Mouse (Mus musculus): ENCODE data around the gene Mpv17l. TPM values are rescaled to one million over a fixed set of nuclear protein-coding genes. Genes with fewer than 3 reads are reported as not detected.
"Not testable (repeated sequence)": the region's sequence is repeated elsewhere in the genome, so short reads cannot be mapped to it uniquely, and the experiment has no call there.

Mpv17l gene
- 1.9 and 2.5 TPM in 2 replicates for polyA plus RNA-seq (2016; fragmentation: Nextera tagmentation; extraction: Ambion mirVana)

DNA sequence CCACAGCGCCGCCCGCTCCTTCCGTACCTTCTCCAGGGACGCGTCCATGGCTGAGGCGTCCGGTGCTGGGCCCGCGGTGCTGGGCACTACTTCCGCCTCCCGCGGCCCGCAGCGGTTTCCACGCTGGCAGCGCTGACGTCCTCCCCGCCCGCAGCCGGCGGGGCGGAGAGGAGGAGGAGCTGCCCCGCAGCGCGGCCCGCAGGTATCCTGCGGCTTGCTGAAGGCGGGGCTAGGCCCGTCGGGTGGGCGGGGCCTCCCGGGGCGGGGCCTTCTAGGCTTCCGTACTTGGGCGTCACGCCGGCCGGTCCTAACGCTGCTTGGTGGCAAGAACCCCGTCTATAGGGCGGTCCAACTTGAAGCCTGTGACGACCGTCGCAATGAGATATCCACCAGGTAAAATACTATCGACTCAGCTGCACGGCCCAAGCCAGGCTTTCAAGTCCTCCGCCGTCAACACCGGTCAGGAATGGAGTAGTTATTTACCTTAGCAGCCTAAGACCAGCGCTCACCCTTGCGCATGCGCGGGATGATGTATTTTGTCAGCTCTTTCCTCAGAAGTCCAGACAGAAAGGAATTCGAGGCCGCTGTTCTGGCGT is at the start of gene Mpv17l, which contains the start of gene Pdxdc1:
Gene Mpv17l (plus strand): TSS at position 274 of the 596 bp plus-strand sequence.
Gene Pdxdc1 (minus strand): TSS at position 244 of the 596 bp plus-strand sequence.
- peak; percentile 98 for DNase-seq (ENCODE audit: low spot score)
- H3K36me3 ChIP-seq, result no peaks in the 10 kb centered on the region
- under 1% methylated on average over 54 of the region's 57 CpGs for WGBS
- peak within 1 kb of the TSS; percentile 92 for H3K27ac ChIP-seq
- H3K4me1 ChIP-seq, result peaks cover 9% of the 10 kb centered on the region
- peak within 1 kb of the TSS; percentile 93 for H3K4me3 ChIP-seq
- H3K27me3 ChIP-seq (ENCODE audit: insufficient read depth, poor library complexity, severe bottlenecking), result no peaks in the 10 kb centered on the region
- no peaks in the 10 kb centered on the region for H3K9me3 ChIP-seq

DNA sequence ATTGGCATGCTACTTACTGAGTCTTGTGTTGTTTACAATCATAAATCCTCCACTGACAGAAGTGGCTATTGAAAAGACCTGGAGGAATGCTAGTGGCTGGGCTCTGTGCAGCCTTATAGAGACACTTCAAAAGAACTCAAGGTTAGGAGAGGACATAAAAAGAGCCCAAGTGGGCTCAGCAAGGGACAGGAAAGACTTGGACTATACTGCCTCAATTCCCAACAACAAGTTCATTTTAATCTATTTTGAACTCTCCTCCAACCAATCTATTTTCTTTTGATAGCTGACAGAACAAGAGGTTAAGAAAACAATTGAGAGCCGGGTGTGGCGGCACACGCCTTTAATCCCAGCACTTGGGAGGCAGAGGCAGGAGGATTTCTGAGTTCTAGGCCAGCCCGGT is 49.1 kb upstream of the Mpv17l start:
- 96% methylated on average over 4 of the region's 4 CpGs for WGBS
- H3K4me1 ChIP-seq, result no peaks in the 10 kb centered on the region
- H3K27me3 ChIP-seq (ENCODE audit: insufficient read depth, poor library complexity, severe bottlenecking), result no peaks in the 10 kb centered on the region
- peaks cover 59% of the 10 kb centered on the region for H3K36me3 ChIP-seq
- no peak overlapping the region for H3K4me3 ChIP-seq
- no peaks in the 10 kb centered on the region for H3K9me3 ChIP-seq
- no peak overlapping the region for H3K27ac ChIP-seq
- DNase-seq (ENCODE audit: low spot score), result no peak

DNA sequence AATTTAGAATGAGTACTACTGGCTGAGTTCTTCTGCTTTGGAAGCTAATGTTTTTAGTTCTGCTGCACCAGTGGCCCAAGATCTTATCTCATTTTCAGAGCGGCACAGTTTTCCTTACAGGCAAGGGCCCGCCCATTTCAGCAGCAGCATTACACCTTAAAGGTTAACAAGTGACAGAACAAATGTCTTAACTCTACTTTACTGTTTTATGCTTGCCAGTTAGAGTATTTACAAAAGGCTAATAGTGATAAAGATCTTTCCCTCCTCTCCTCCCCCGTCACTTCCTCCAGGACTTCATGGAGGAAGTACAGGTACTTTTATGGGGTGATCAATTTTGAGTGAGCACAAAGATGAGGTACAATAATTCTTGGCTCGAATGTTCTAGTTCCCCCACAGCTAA is 36.9 kb upstream of the Mpv17l start:
- no peak overlapping the region for H3K27ac ChIP-seq
- no peaks in the 10 kb centered on the region for H3K9me3 ChIP-seq
- H3K4me1 ChIP-seq, result peaks cover 8% of the 10 kb centered on the region
- peaks cover 26% of the 10 kb centered on the region for H3K36me3 ChIP-seq
- WGBS, result 70% methylated on average over 4 of the region's 4 CpGs
- no peak overlapping the region for H3K4me3 ChIP-seq
- no peak for DNase-seq (ENCODE audit: low spot score)
- H3K27me3 ChIP-seq (ENCODE audit: insufficient read depth, poor library complexity, severe bottlenecking), result no peaks in the 10 kb centered on the region

DNA sequence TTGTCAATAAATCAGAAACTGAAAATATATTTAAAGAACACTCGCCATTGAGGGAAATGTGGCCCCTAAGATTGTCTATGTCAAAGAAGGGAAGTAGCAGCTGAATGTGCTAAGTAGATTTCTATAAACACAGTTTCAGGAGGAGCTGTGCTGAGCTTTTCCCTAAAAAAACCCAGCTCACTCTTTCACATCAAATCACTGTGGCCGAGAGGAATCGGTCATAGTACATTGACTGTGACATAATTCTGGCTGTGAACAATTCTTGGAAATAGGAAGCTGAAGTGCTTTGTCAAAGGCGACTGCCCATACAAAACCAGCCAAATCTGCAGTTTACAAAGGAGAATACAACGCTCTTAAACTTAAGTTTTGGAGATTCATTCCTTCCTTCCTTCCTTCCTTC is 36.3 kb upstream of the Mpv17l start:
- Histone ChIP-seq H3K36me3 (peaks cover 28% of the 10 kb centered on the region), H3K4me3 (no peak overlapping the region), H3K9me3 (no peaks in the 10 kb centered on the region), H3K27ac (no peak overlapping the region), H3K4me1 (peaks cover 8% of the 10 kb centered on the region), H3K27me3 (ENCODE audit: insufficient read depth, poor library complexity, severe bottlenecking) (no peaks in the 10 kb centered on the region)
- 77% methylated on average over 5 of the region's 5 CpGs for WGBS
- DNase-seq (ENCODE audit: low spot score), result no peak

DNA sequence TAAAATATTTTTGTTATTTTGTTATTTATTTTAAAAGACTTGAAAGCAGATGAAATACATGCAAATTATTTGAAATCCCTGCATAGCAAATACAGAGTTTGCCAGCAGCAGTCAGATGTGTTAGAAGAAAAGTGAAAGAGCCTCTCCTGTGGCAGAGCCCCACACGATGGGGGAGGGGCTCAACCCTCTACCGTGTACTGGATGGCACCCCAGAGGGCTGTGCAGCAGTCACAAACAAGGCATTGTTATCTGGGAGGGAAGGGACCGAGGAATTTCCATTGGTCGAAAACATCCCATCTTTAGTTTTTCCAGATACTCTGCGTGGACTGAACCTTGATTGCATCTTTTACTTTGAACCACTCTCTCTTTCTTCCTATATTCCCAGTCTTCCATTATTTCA is 35.6 kb upstream of the Mpv17l start:
- not testable (repeated sequence) for H3K27me3 ChIP-seq (ENCODE audit: insufficient read depth, poor library complexity, severe bottlenecking); H3K4me3 ChIP-seq; DNase-seq (ENCODE audit: low spot score); H3K4me1 ChIP-seq; H3K9me3 ChIP-seq; H3K27ac ChIP-seq
- WGBS, result 19% methylated on average over 5 of the region's 5 CpGs
- H3K36me3 ChIP-seq, result peaks cover 28% of the 10 kb centered on the region

DNA sequence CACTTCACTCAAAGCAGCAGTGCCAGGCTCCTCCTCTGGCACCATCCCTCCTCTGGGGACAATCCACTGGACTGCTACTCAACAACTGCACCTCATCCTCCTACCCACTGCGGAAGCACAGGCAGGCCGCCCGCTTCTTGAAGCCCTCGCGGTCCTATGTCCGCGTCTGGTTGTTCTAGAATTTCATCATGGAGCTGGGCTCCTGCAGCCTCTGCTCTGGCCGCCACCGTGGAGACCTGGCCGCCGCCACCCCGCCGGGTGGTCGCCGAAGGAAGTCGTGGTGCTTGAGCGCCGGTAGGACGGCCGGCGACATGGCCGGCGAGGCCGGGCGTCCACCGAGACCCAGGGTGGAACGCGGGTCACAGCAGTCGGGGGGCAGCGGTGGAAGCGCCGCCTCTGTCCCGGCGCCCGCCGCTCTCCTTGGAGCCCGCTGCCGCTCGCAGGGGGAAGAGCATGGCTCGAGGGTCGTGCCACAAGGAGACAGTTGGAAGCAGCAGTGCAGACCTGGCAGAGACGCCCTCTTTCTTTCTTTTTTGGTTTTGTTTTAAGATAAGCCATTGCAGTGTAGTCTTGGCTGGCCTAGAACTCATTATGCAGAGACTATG is 34.9 kb upstream of the Mpv17l start:
- Histone ChIP-seq H3K9me3 (no peaks in the 10 kb centered on the region), H3K36me3 (peaks cover 26% of the 10 kb centered on the region), H3K4me1 (peaks cover 8% of the 10 kb centered on the region), H3K4me3 (peak overlapping the region; percentile 57), H3K27ac (peak overlapping the region; percentile 83), H3K27me3 (ENCODE audit: insufficient read depth, poor library complexity, severe bottlenecking) (no peaks in the 10 kb centered on the region)
- WGBS, result 9% methylated on average over 42 of the region's 42 CpGs
- DNase-seq (ENCODE audit: low spot score), result peak; percentile 79

DNA sequence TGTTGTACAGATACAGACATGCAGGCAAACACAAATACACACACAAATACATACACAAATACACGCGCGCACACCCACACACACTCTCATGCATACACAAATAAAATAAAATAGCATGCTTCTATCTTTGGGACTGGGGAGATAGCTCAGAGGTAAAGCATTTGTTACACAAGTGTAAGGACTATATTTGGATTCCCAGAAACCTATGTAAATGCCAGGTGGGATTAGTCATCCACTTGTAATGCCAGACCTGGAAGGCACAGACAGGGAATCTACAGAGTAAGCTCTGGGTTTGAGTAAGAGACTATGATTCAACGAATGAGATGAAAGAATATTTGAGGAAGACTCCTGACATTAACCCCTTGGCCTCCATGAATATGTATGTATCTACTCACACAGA is 27.5 kb upstream of the Mpv17l start:
- Histone ChIP-seq H3K36me3 (peaks cover 48% of the 10 kb centered on the region), H3K4me3 (no peak overlapping the region), H3K9me3 (no peaks in the 10 kb centered on the region), H3K27me3 (ENCODE audit: insufficient read depth, poor library complexity, severe bottlenecking) (no peaks in the 10 kb centered on the region), H3K27ac (no peak overlapping the region), H3K4me1 (no peaks in the 10 kb centered on the region)
- DNase-seq (ENCODE audit: low spot score), result no peak
- WGBS, result 87% methylated on average over 4 of the region's 4 CpGs

DNA sequence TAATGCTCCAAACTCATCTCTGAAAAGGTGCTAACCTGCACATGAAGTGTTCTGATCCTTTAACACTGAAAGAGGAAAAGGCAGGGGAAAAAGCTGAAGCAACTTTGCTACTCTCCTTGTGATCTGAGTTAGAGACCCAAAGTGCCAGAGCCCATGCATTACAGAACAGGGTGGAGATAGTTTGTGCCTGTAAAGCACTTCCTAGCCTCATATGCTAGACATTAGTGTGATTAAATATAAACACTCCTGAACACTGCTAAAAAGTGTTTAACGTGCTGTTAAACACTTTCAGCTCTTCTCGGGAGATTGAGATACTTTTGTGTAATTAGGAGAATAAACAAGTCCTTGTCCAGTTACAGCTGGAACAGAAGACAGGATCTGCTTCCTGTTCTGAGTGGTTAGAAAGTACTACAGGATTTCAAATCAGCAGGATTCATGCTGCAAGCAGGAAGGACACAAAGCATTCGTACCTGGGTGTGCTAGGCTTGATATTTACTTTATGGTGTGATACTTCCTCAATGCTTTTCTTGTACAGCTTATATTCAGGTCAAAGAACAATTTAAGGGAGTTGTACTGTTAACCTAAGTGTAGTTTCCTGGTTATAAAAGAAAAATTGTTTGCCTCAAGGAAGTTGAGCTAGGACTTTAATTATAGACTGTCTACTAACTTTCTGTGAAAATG is 19.7 kb upstream of the Mpv17l start:
- 47% methylated on average over 3 of the region's 3 CpGs for WGBS
- no peaks in the 10 kb centered on the region for H3K27me3 ChIP-seq (ENCODE audit: insufficient read depth, poor library complexity, severe bottlenecking)
- no peak for DNase-seq (ENCODE audit: low spot score)

DNA sequence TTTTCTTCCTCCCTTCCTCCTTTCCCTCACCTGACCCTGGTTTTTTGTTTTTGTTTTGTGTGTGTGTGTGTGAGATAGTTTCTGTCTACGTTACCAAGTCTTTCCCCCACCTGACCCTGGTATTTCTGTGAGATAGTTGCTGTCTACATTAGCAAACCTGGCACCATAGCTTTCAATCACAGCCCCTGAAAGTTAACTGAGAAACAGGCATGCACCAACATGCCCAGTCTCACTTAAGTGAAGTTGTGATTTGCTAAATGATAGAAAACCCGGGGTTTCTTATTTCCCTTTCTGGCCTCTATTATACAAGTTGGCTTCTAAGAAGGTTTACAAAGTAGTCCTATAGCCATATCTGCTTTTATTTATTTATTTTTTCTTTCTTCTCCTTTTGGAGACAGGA is 12.5 kb upstream of the Mpv17l start:
- Histone ChIP-seq H3K9me3 (no peaks in the 10 kb centered on the region), H3K4me1 (no peaks in the 10 kb centered on the region), H3K27me3 (ENCODE audit: insufficient read depth, poor library complexity, severe bottlenecking) (no peaks in the 10 kb centered on the region), H3K27ac (no peak overlapping the region), H3K4me3 (no peak overlapping the region), H3K36me3 (no peaks in the 10 kb centered on the region)
- WGBS, result 76% methylated on average over 2 of the region's 2 CpGs
- no peak for DNase-seq (ENCODE audit: low spot score)

More for the DNA sequence above, 19.7 kb upstream of the Mpv17l start:
- Histone ChIP-seq H3K4me1 (no peaks in the 10 kb centered on the region), H3K27ac (no peak overlapping the region), H3K4me3 (no peak overlapping the region), H3K36me3 (peaks cover 13% of the 10 kb centered on the region; the same call in 1 of the 2 replicates), H3K9me3 (no peaks in the 10 kb centered on the region)

DNA sequence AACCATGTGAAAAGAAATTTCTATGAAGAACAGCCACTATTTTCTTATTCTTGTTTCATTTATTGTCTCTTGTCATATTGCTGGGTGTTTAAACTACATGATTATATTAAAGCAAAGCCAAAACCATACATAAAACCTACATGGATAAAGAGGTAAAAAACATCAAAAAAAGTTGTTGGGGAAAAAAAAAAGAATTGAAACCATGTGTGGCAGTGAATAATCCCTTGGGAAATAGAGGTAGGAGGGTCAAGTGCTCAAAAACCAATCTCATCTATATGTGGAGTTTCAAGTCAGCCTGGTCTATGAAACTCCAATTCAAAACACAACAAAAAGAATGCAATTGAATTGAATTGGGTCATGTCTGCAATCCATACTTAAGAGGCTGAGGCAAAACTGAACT is 10.1 kb upstream of the Mpv17l start:
- Histone ChIP-seq H3K36me3 (no peaks in the 10 kb centered on the region), H3K9me3 (no peaks in the 10 kb centered on the region), H3K4me3 (no peak overlapping the region), H3K4me1 (no peaks in the 10 kb centered on the region), H3K27ac (no peak overlapping the region), H3K27me3 (ENCODE audit: insufficient read depth, poor library complexity, severe bottlenecking) (no peaks in the 10 kb centered on the region)
- no peak for DNase-seq (ENCODE audit: low spot score)

DNA sequence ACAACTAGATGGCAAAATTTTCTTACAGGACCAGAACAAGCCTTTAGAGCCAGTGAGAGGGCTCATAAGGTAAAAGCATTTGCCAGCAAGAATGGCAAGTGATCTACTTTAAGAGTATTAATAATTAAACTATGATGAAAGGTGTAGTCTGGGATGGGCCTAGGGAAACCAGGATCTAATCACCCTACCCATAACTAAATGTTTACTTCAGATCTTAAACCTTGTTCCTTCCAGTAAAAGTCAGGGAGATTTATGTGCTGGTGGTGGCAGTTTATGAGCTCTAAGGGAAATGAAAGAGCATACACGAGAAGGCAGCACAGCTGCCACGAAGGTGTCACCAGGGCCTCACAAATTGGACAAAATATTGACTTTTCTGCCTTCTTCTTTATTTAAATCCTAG is 8.9 kb upstream of the Mpv17l start:
- no peak overlapping the region for H3K4me3 ChIP-seq
- H3K36me3 ChIP-seq, result no peaks in the 10 kb centered on the region
- no peaks in the 10 kb centered on the region for H3K4me1 ChIP-seq
- WGBS, result 82% methylated on average over 2 of the region's 2 CpGs
- no peaks in the 10 kb centered on the region for H3K9me3 ChIP-seq
- DNase-seq (ENCODE audit: low spot score), result no peak
- H3K27ac ChIP-seq, result no peak overlapping the region
- H3K27me3 ChIP-seq (ENCODE audit: insufficient read depth, poor library complexity, severe bottlenecking), result no peaks in the 10 kb centered on the region

DNA sequence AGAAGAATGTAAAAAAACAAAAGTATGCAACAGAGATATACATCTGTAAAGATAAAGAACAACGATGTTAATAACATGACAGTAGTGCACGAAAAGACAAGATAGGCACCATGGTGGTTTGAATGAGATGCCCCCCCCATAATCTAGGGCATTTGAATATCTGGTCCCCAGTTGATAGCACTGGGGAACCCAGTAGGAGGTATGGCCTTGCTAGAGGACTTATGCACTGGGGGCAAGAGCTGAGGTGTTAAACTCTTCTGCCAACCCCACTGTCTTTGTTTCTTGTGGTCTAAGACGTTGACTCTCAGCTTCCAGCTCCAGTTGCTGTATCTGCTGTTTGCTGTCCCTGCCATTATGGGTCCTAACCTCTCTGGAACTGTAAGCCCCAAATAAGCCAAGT is 7.2 kb upstream of the Mpv17l start:
- H3K27me3 ChIP-seq (ENCODE audit: insufficient read depth, poor library complexity, severe bottlenecking), result no peaks in the 10 kb centered on the region
- 80% methylated on average over 3 of the region's 3 CpGs for WGBS

DNA sequence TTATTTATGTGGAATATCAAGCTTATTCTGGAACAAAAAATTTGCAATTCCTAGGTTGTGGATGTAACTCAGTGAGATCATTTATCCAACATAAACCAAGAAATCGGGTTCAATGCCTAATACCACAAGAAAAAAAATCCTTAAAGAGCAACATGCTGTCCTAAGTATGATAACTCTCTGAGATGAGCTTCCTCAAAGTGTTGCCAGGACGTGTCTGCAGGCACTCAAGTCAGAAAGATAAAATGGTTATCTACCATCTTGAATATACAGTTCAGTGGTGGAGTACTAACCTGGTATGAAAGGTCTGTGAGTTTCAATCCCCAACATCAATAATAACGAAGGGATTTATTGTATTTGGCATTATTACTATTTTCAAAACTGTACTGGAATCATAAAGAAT is 6.6 kb upstream of the Mpv17l start:
- DNase-seq (ENCODE audit: low spot score), result no peak
- 73% methylated on average over 3 of the region's 3 CpGs for WGBS
- H3K36me3 ChIP-seq, result no peaks in the 10 kb centered on the region
- H3K4me1 ChIP-seq, result 0 out of 2 replicates have a peak, but pooled peaks cover 1% of the 10 kb centered on the region
- no peak overlapping the region for H3K27ac ChIP-seq
- H3K27me3 ChIP-seq (ENCODE audit: insufficient read depth, poor library complexity, severe bottlenecking), result no peaks in the 10 kb centered on the region
- no peak overlapping the region for H3K4me3 ChIP-seq
- no peaks in the 10 kb centered on the region for H3K9me3 ChIP-seq

More for the DNA sequence above, 7.2 kb upstream of the Mpv17l start:
- DNase-seq (ENCODE audit: low spot score), result no peak
- Histone ChIP-seq H3K36me3 (no peaks in the 10 kb centered on the region), H3K4me3 (no peak overlapping the region), H3K27ac (no peak overlapping the region), H3K4me1 (no peaks in the 10 kb centered on the region), H3K9me3 (no peaks in the 10 kb centered on the region)
